ENCODE assay signal across 10 mouse cellular contexts in the genomic region with DNA sequence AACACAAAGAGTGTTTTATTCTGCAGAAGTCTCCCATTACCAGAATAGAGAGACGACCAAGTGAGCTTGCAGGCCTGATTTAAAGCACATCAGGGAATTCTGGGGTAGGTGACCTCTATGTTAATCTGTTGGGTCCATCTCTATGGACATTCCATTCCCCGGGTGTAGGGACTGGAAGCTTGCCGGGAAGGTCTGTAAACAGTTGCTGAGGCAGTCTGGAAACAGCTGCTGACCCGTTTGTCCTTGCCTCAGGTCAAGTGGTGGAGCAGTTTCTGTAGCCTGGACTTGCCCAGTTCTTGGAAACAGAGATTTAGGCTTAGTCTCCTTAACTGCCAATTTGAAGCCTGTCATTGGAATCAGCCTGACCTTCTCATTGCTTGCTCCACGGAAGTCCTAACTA. TPM values are rescaled to one million over a fixed set of nuclear protein-coding genes. Genes with fewer than 3 reads are reported as not detected.
A peak's percentile ranks its signal among the peaks of the same experiment; 100 is the strongest.
DNase-seq lines count a peak whose midpoint lies in the region.
"Had no signal": no experiment of that assay in that cellular context is flagged by ENCODE, and none has a peak within 500 bp of the region (broad histone marks: within the 10 kb centered on the region; RNA-seq: fewer than 3 reads in every experiment).

No protein-coding gene starts in this region.

- DNase-seq in gastrocnemius, adult 18-20 months (ENCODE audit: low spot score), result peak; percentile 27
- no peak for DNase-seq in gastrocnemius, adult 8-10 months (ENCODE audit: low spot score in 2 of 2)
- DNase-seq in ovary, adult 18-20 months (ENCODE audit: low spot score), result peak; percentile 31
- DNase-seq in ovary, postnatal 10 days (ENCODE audit: low spot score), result no peak
- peak; percentile 48 to 69 for DNase-seq in kidney, postnatal 36 days
- DNase-seq in thymus, postnatal 36 days, result no peak
- DNase-seq in frontal cortex, postnatal 10 days (ENCODE audit: low spot score in 2 of 2), result no peak
- no peak for DNase-seq in spleen, postnatal 4 days (ENCODE audit: low spot score in 2 of 2)

RNA-seq across cellular contexts. Expression of a gene that starts 8.2 kb away (rescaled TPM):
- total RNA-seq in gastrocnemius, adult 18-20 months (2021), result not detected
- not detected for total RNA-seq in gastrocnemius, adult 8-10 months (2022)
- total RNA-seq: gastrocnemius, postnatal 36 days; megakaryocyte-erythroid progenitor cell, adult 5-6 weeks had no signal

RNA-seq across cellular contexts. Expression of a gene that starts 18.0 kb away (rescaled TPM):
- not detected for total RNA-seq in gastrocnemius, adult 18-20 months (2021)
- not detected for total RNA-seq in gastrocnemius, adult 8-10 months (2022)
- total RNA-seq: gastrocnemius, postnatal 36 days; megakaryocyte-erythroid progenitor cell, adult 5-6 weeks had no signal

RNA-seq across cellular contexts. Expression of a gene that starts 34.4 kb away (rescaled TPM):
- total RNA-seq in gastrocnemius, adult 18-20 months (2021), result 1 to 10 TPM; 5.5 to 8.2 TPM
- 1 to 10 TPM; 3.1 to 6.8 (median 6.4) TPM for total RNA-seq in gastrocnemius, adult 8-10 months (2022)

RNA-seq across cellular contexts. Expression of a gene that starts 39.8 kb away (rescaled TPM):
- total RNA-seq in gastrocnemius, adult 18-20 months (2021), result not detected
- not detected for total RNA-seq in gastrocnemius, adult 8-10 months (2022)
- total RNA-seq: gastrocnemius, postnatal 36 days; megakaryocyte-erythroid progenitor cell, adult 5-6 weeks had no signal

RNA-seq across cellular contexts. Expression of a gene that starts 56.9 kb away (rescaled TPM):
- total RNA-seq in gastrocnemius, adult 18-20 months (2021), result not detected
- total RNA-seq in gastrocnemius, adult 8-10 months (2022), result not detected
- total RNA-seq: gastrocnemius, postnatal 36 days; megakaryocyte-erythroid progenitor cell, adult 5-6 weeks had no signal

Comparison
In these comparisons a context has a peak if more than half of its experiments do, and no peak if none do; other contexts are left out.
1. DNase-seq: peak in gastrocnemius, adult 18-20 months (single experiment), ovary, adult 18-20 months (single experiment) and kidney, postnatal 36 days (2 of 2); none in gastrocnemius, adult 8-10 months (0 of 2), ovary, postnatal 10 days (single experiment), thymus, postnatal 36 days (0 of 2), frontal cortex, postnatal 10 days (0 of 2) and spleen, postnatal 4 days (0 of 2).